Mouse (Mus musculus): ENCODE data around the gene Arvcf. TPM values are rescaled to one million over a fixed set of nuclear protein-coding genes. Genes with fewer than 3 reads are reported as not detected.
A peak's percentile ranks its signal among the peaks of the same experiment; 100 is the strongest.

The Arvcf gene
- polyA plus RNA-seq, 1 experiment from 2014 or later: 9.7 TPM

DNA sequence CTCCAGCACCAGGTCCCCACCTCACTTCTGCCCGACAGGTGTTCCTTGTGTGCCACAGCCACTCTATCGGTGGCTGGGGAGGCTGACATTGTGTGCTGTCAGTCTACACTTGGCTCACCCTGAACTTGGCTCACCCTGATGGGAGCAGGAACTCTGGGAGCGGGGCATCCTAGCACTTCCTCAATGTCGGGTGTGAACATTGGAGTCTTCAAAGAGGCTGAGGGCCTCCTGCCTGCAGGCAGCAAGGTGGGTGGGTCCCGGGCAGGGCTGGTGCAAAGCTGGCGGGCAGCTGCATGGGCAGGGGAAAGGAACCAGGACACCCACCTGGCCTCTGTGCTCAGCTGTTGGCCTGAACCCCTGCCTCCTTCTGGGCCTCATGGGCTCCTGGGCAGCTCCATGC is 88.1 kb downstream of the Arvcf start:
- ATAC-seq (no peak), DNase-seq (no peak)
- no peak overlapping the region for H3K4me2 ChIP-seq (ENCODE audit: low read depth, low read length)
- no peak overlapping the region for H3K9ac ChIP-seq (replicated peaks)
- H3K9me3 ChIP-seq (ENCODE audit: low read length): no peaks in the 10 kb centered on the region
- no peaks in the 10 kb centered on the region for H3K27me3 ChIP-seq (ENCODE audit: insufficient read depth, low read length)
- 87% methylated on average over 6 of the region's 6 CpGs for WGBS (ENCODE audit: insufficient replicate concordance)
- H3K27ac ChIP-seq (ENCODE audit: low read depth): no peak overlapping the region
- peaks cover 4% of the 10 kb centered on the region; the same call in 1 of the 2 replicates for H3K4me1 ChIP-seq (ENCODE audit: insufficient read depth)
- no peak overlapping the region for H3K4me3 ChIP-seq (ENCODE audit: low read depth, low read length)
- peaks cover 49% of the 10 kb centered on the region for H3K36me3 ChIP-seq (replicated peaks; ENCODE audit: insufficient read depth, low read length)
- TF ChIP-seq EP300 (IDR thresholded peaks at IDR 0.05; ENCODE audit: low read depth): no peak
- TF ChIP-seq CTCF (IDR thresholded peaks at IDR 0.05; ENCODE audit: low read depth): no peak

DNA sequence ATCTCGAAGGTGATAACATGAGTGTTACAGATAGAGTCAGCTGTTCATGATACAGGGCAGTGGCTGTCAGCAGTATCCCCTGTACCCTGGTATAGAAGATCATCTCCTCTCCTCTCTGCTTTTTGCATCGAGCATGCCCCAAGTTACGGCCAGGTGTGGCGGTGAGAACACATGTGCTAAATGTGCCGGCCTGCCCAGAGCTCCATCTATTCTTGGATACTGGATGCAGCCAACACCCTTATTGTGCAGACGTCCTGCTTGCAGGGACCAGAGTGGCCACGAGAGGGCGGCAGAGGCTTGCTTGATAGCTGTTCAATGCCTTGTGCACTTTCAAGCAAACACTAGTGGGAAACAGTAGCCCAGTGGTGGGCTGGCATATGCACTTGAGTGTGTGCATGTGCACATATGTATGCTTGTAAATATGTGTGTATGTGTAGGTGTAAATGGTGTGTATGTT is 95.4 kb downstream of the Arvcf start:
- WGBS (ENCODE audit: insufficient replicate concordance): 23% methylated on average over 8 of the region's 8 CpGs
- no peaks in the 10 kb centered on the region for H3K9me3 ChIP-seq (ENCODE audit: low read length)
- TF ChIP-seq EP300 (IDR thresholded peaks at IDR 0.05; ENCODE audit: low read depth): no peak
- TF ChIP-seq CTCF (IDR thresholded peaks at IDR 0.05; ENCODE audit: low read depth): peak; percentile 100
- ATAC-seq: peak; percentile 76
- H3K4me2 ChIP-seq (ENCODE audit: low read depth, low read length): no peak overlapping the region
- H3K4me1 ChIP-seq (ENCODE audit: insufficient read depth): no peaks in the 10 kb centered on the region
- H3K4me3 ChIP-seq (ENCODE audit: low read depth, low read length): no peak overlapping the region
- H3K27me3 ChIP-seq (ENCODE audit: insufficient read depth, low read length): no peaks in the 10 kb centered on the region
- peaks cover 71% of the 10 kb centered on the region for H3K36me3 ChIP-seq (replicated peaks; ENCODE audit: insufficient read depth, low read length)
- peak; percentile 93 for DNase-seq
- no peak overlapping the region for H3K9ac ChIP-seq (replicated peaks)
- no peak overlapping the region for H3K27ac ChIP-seq (ENCODE audit: low read depth)

DNA sequence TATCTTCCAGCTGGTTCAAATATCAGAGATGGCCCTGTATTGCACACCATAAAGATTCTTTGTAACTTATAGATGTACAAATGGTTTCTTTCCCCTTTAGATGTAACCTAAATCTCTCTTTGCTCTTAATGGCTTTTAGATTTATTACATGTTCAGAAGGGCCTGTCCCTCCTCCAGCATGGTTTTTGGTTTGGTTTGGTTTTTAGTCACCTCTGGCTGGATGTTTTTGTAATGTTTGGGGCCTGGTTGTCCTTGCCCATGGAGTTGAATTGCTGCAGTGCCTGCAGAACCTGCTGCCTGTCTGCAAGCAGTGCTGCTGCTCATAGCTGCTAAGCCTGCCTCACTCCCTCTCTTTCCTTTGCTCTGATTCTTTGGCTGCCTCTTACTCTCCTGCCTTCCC is 99.3 kb downstream of the Arvcf start:
- H3K4me2 ChIP-seq (ENCODE audit: low read depth, low read length): no peak overlapping the region
- DNase-seq (no peak), ATAC-seq (no peak)
- TF ChIP-seq EP300 (IDR thresholded peaks at IDR 0.05; ENCODE audit: low read depth) (no peak), CTCF (IDR thresholded peaks at IDR 0.05; ENCODE audit: low read depth) (no peak)
- no peak overlapping the region for H3K9ac ChIP-seq (replicated peaks)
- H3K4me3 ChIP-seq (ENCODE audit: low read depth, low read length): no peak overlapping the region
- no peak overlapping the region for H3K27ac ChIP-seq (ENCODE audit: low read depth)
- peaks cover 68% of the 10 kb centered on the region for H3K36me3 ChIP-seq (replicated peaks; ENCODE audit: insufficient read depth, low read length)
- no peaks in the 10 kb centered on the region for H3K9me3 ChIP-seq (ENCODE audit: low read length)
- H3K27me3 ChIP-seq (ENCODE audit: insufficient read depth, low read length): no peaks in the 10 kb centered on the region
- no peaks in the 10 kb centered on the region for H3K4me1 ChIP-seq (ENCODE audit: insufficient read depth)

DNA sequence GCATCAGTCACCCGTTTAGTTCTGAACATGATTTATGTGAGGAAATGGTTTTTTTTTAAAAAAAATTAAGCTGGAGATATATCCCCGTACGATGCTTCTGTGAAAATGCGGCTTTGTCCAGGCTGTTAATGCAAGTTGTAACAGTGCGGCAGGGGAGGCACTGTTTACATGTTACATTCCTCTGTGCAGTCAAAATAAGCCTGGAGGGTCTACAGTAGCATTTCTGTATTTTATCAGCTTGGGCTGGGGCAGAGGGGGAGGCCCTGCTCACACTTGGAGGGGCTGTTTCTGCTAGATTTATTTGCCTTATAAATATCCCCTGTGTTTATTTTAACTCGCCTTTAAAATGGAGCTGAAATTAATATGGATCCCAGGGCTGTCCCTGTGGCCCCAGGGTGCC is 100.1 kb downstream of the Arvcf start:
- DNase-seq: no peak
- Histone ChIP-seq H3K9ac (replicated peaks) (no peak overlapping the region), H3K27ac (ENCODE audit: low read depth) (no peak overlapping the region), H3K4me3 (ENCODE audit: low read depth, low read length) (no peak overlapping the region), H3K36me3 (replicated peaks; ENCODE audit: insufficient read depth, low read length) (peaks cover 59% of the 10 kb centered on the region), H3K4me2 (ENCODE audit: low read depth, low read length) (no peak overlapping the region), H3K27me3 (ENCODE audit: insufficient read depth, low read length) (no peaks in the 10 kb centered on the region), H3K9me3 (ENCODE audit: low read length) (no peaks in the 10 kb centered on the region), H3K4me1 (ENCODE audit: insufficient read depth) (no peaks in the 10 kb centered on the region)
- ATAC-seq: no peak
- TF ChIP-seq EP300 (IDR thresholded peaks at IDR 0.05; ENCODE audit: low read depth): no peak
- TF ChIP-seq CTCF (IDR thresholded peaks at IDR 0.05; ENCODE audit: low read depth): no peak
- 77% methylated on average over 6 of the region's 6 CpGs for WGBS (ENCODE audit: insufficient replicate concordance)

DNA sequence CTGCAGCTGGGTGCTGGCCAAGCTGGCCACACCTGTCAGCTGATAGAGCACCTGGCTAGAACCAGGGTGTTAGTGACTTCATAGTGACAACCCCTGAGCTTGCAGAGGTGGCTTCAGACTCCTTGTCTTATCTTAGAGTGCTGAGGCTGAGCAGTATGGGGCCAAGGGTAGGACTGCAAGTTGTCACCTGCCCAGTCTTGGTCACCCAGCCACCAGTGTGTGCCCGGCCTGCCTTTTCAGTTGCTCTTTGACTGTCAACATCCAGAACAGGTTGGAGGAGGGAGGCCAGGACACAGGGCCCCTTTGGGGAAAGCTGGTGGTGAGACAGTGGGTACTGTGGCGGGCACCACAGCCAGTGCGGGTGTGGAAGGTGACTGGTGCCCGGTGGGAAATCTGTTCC is 101.0 kb downstream of the Arvcf start:
- DNase-seq (no peak), ATAC-seq (no peak)
- no peak overlapping the region for H3K27ac ChIP-seq (ENCODE audit: low read depth)
- 88% methylated on average over 3 of the region's 4 CpGs for WGBS (ENCODE audit: insufficient replicate concordance)
- no peaks in the 10 kb centered on the region for H3K27me3 ChIP-seq (ENCODE audit: insufficient read depth, low read length)
- H3K9ac ChIP-seq (replicated peaks): no peak overlapping the region
- H3K4me1 ChIP-seq (ENCODE audit: insufficient read depth): no peaks in the 10 kb centered on the region
- H3K9me3 ChIP-seq (ENCODE audit: low read length): no peaks in the 10 kb centered on the region
- H3K4me3 ChIP-seq (ENCODE audit: low read depth, low read length): no peak overlapping the region
- TF ChIP-seq EP300 (IDR thresholded peaks at IDR 0.05; ENCODE audit: low read depth): no peak
- TF ChIP-seq CTCF (IDR thresholded peaks at IDR 0.05; ENCODE audit: low read depth): no peak
- no peak overlapping the region for H3K4me2 ChIP-seq (ENCODE audit: low read depth, low read length)
- peaks cover 52% of the 10 kb centered on the region for H3K36me3 ChIP-seq (replicated peaks; ENCODE audit: insufficient read depth, low read length)

DNA sequence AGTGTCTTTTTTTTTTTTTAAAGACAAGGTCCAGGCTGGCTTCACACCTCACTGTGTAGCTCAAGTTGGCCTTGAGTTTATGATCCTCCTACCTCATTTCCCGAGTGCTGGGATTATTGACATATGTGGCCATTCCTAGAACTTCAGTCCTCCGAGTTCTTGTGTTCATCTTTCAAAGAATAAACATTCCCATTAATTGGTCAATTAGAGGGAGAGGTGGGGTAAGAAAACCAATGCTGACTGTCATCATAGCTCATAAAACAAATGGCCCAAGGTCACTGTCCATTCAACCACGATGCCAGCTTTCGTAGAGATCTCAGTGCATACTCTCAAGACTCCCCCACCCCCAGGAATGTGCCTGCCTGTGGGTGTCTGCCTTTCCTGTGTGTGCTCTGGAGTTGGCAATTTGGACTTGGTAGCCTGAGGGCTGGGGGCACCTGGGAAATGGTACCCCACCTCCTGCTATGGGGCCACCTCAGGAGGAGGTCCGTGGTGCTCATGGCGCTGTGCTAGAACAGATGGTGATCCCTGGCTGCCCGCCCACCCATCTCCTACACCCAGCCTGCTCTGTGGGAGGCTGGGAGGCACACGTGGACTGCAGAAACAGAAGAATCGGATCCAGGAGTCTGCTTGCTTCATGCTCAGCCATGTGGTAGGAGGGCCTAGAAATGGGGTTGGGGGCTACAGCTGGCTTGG is 103.7 kb downstream of the Arvcf start:
- H3K27me3 ChIP-seq (ENCODE audit: insufficient read depth, low read length): no peaks in the 10 kb centered on the region
- no peak overlapping the region for H3K4me3 ChIP-seq (ENCODE audit: low read depth, low read length)
- no peaks in the 10 kb centered on the region for H3K9me3 ChIP-seq (ENCODE audit: low read length)
- H3K27ac ChIP-seq (ENCODE audit: low read depth): no peak overlapping the region
- TF ChIP-seq CTCF (IDR thresholded peaks at IDR 0.05; ENCODE audit: low read depth) (no peak), EP300 (IDR thresholded peaks at IDR 0.05; ENCODE audit: low read depth) (no peak)
- H3K36me3 ChIP-seq (replicated peaks; ENCODE audit: insufficient read depth, low read length): peaks cover 50% of the 10 kb centered on the region
- no peak overlapping the region for H3K9ac ChIP-seq (replicated peaks)
- H3K4me2 ChIP-seq (ENCODE audit: low read depth, low read length): no peak overlapping the region
- ATAC-seq (no peak), DNase-seq (no peak)
- no peaks in the 10 kb centered on the region for H3K4me1 ChIP-seq (ENCODE audit: insufficient read depth)
- 85% methylated on average over 9 of the region's 9 CpGs for WGBS (ENCODE audit: insufficient replicate concordance)

Data from liver, postnatal 0 days (tissue).